Mouse (Mus musculus) brain, adult 2 months (tissue): ENCODE results near the gene Fras1.

Source experiments
- DNase-seq: peaks from one replicate; pipeline ENCODE4 v3.0.0; 2011; ENCODE audit warnings: low read depth, low spot score

The Fras1 gene

DNA sequence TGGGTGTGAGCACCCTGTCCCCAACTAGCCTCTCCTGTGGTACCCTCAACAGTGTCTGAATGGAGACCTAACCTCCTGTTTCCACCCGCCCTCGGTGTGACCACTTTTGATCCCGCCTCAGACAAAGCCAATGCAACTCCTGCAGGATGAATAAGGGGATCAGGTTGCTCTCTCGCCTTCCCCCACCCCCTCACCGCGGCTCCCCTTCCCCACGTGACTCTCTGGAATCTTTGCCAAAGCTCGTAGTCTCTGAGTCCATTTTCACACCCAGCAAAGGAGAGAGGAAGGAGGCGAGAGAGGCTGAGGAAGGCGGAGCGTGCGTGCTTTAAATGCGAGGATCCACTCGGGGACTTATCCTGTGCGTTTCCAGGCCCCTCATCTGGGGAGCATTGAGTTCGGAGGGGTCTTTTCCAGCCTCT, at the start of gene Fras1:
TSS of gene Fras1 (plus strand) at position 389 of the 419 bp plus-strand sequence.
- peak; percentile 72 for DNase-seq

DNA sequence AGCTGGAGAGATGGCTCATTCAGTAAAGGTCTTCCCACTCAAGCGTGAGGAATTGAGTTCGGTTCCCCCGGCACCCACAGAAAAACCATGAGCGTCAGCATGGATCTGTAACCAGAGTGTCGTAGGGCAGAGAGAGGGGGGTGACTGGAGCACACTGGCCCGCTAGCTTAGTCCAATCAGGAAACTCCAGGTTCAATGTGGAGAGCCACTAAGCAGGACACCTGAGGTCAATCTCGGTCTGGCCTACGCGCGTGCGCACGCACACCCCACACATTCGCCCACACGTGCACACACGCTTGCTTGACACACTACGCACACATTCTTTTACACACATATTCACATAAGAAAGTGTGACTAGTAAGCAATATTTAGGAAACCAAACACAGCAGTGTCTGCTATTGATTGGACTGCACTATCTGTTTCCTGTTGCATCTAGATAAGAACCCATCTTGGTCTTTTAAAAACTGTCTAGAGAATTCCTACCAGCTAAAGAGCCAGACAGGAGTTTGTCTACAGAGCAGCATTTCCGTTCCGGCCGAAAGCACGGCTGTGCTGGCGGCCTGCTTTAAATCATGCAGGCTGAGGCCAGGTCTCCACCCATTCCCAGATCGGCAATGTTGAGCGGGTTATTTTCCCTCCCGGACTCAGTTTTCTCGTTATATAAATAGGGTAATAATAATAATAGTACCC, 42.6 kb upstream of the Fras1 start:
- DNase-seq = peak; percentile 20

DNA sequence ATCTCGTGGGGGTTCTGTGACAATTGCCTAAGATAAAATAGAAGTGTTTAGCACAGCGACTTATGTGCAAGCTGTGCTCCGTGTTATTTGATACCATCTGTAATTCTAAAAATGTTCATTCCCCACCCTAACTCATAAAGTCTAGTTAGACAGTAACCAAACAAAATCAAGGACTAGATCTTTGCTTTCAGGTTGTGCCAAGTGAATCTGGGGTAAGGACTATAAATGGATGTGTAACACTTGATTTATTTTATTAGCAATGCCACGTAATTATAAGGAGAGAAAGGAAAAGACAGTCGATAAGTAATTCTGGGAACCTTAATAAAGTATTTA, 42.1 kb upstream of the Fras1 start:
- peak; percentile 12 for DNase-seq

DNA sequence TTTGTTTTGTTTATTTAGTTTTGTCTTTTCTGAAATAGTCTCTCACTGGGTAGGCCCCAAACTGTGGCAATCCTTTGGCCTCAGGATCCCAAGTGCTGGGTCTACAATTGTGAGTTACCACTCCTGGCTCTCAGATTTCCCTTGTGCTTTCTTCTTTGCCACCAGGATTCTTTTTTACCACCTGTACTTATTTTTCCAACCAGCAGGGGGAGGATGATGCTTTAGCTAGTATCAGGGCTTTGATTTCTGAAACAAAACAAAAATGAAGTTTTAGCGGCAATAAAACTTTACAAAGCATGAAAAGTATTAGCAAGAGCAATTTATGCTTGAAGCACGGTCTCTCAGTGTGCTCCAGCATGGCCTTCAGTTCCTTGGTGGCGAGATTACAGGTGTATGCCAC, 39.8 kb upstream of the Fras1 start:
- peak; percentile 48 for DNase-seq

DNA sequence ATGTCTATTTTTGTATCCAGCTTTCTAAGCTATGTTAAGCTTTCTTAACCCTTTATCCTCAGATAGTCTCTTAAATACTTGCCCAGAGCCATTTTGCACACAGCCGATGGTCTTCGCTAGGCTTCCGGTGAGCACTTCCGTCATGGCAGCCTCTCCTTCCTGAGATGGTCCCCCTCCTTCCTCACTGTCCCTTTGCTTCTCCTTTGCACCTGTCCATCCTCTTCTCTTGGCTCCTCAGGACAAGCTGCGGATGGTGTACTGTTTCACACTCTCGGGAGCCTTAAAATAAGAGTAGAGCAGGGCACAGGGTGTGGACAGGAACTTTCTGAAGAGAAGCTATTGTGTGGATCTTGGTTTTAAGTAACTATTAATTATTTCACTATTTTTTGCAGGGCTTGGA, 33.2 kb upstream of the Fras1 start:
- no peak for DNase-seq

DNA sequence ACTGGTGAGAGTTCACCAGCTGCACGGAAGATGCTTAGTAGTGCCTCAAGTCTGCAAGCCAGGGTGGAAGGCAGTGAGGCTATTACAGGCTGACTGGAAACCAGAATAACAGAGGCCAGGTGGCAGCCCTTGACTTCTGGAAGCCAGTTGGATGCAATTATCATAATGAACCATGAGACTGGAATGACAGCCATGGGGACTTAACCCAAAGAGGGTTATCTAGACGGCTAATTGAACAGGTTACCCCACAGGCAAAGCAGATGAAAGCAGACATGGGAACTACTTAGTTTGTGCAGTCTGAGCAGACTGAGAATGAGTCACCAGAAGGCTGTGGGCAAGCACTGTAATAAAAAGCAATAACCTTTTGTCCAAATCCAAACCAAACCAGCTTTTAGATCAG, 28.8 kb upstream of the Fras1 start:
- DNase-seq = peak; percentile 9

DNA sequence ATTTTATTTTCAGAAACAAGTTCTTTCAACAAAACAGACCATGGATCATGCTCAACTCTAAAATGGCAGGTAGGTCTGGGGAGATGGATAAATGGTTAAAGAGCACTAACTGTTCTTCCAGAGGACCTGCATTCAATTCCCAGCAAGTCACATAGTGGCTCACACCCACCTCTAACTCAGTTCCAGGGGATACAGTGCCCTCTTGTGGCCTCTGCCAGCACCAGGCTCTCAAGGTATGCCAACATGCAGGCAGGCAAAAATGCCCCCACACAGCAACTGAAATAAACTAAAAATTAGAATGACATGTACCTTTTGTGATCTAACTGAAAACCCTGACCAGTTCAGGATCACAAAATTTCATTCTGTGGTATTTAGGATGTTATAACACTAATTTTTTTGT, 21.8 kb upstream of the Fras1 start:
- peak; percentile 16 for DNase-seq

DNA sequence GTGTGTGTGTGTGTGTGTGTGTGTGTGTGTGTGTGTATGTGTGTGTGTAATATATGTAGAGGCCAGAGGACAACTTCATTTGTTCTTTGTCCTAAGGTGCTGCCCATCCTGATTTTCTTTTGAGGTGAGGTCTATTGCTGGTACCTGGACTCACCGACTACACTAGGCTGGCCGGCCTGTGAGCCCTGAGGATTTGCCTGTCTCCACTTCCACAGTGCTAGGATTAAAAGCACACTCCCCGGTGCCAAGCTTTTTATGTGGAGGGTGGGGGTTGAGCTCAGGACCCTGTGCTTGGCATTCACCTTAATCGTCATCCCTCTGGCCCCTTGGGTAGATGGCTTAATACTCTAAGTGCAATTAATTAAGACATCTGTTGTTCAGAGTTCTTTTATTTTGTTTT, 9.8 kb upstream of the Fras1 start:
- no peak for DNase-seq

DNA sequence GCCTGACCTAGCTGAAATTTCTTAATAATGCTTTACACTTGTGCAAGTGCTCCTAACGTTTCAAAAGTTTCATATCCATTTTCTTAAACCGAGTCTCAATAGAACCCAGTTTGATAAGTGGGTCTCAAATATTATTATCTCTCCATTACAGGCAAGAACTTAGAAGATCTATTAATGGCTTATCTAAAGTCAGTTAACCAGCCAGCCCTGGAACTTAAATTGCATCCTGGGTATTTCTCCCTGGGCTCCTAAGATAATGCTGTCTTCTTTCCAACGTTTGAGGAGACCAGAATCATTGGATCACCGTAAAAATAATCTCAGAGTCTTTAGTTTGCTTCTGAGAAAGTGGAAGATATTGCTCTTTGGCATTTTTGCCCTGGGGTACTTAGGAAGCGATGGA, 8.2 kb upstream of the Fras1 start:
- DNase-seq = no peak

DNA sequence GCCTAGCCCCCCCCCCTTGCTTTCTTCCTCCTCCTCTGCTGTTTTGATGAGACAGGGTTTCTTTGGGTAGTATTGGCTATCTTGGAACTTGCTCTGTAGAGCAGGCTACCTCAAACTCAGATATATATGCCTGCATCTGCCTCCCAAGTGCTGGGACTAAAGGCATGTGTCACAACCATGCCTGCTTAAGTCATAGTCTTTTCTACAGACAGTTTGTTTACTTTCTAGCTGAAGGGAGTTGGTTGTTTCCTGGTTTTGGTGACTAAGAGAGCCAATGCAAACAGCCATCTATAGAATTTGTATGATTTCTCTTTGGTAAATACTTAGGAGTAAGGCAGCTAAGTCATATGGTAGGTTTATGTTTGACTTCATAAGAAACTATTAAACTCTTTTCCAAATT, 6.5 kb upstream of the Fras1 start:
- DNase-seq = no peak

DNA sequence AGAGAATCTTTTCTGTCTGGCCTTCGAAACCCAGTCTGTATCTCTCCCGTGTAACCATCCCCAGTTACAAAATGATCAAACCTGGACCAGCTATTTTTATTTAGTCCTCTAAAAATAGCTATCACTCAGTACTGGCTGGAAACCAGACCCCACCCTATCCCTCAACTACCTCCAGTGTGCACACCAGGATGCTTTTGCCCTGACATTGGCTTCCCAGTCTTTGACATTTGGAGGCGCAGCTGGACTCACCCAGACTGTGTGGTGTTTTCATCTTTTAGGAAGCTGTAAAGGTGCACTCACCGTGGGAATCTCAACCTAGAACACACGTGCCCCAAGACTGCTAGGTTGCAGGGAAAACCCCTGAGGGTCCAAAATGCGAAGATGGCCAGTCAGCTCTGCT, 649 bp upstream of the Fras1 start:
- no peak for DNase-seq

DNA sequence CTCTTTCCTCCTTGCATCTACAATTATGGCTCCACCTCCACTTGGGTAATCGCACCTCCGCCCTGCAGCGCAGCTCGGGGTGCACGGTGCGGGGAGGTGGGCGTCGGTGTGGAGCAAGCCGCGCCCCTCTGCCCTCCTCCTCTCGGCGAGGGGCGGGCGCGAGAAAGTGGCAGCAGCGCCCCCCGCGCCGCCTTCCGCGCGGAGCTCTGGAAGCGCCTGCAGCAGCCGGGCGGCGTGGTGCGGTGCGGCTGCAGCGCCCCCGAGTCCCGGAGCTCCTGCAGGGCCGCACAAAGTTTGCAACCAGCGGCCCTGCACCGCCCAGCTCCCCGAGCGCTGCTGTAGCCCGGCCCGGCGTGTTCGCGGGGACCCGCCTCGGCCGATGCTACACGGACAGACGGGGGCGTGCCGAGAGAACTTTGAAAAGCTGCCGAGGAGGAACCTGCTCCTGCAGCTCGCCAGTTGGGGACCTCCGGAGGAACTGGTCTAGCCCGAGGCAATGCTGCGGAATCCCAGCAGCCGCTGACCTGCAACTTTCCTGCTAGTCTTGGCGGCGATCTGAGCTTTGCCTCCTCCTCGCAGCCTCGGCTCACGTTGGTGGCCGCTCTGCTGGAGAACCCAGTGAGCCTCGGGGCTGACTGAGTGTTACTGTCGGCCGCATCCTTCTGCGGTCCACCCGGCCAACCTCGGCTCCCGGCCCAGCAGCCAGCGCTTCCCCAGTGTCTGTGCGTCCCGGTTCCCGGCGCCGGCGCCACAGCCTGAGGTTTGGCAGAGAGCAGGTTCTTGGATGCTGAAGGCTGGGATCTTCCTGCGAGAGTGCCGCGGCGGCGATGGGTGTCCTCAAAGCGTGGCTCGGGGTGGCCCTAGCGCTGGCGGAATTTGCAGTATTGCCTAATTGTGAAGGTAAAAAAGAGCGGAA, 489 bp downstream of the Fras1 start:
- peak; percentile 78 for DNase-seq

DNA sequence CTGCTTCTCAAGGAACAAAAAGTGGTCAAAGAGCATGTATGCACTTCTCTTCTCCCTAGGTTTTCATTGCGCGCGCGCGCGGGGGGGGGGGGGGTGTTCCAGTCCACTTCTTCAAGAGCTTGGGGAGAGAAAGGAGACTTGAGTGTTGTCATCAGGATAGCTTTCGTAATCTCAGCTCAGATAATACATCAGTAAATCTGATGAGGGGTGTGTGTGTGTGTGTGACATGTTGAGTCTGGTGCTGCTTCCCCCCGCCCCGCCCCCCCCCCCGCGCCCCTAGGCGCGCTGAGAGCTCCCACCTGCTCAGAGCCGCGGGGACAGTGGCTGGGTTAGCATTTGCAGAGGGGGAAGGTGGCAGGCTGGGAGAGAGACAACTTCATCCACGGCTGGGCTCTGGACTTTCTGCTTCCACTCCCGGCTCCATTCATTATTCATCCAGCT, 1.7 kb downstream of the Fras1 start:
- peak; percentile 25 for DNase-seq

DNA sequence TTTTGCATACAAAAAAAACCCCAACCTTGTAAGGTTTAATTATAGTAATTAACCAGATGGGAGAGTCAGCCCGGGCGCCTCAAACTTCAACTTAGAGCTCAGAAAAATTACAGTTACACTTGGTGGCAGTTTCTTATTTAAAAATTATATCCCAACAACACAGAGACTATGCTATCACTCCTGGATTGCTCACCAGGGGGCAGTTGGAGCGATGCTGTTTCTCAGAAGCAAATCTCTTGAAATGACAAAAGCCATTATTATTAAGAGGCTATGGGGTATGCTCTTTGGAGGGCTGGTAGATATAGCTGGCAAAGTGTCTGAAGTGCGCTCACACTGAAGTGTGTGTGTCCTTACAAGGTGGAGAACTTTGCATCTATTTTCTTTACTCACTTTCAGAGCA, 2.5 kb downstream of the Fras1 start:
- peak; percentile 46 for DNase-seq

DNA sequence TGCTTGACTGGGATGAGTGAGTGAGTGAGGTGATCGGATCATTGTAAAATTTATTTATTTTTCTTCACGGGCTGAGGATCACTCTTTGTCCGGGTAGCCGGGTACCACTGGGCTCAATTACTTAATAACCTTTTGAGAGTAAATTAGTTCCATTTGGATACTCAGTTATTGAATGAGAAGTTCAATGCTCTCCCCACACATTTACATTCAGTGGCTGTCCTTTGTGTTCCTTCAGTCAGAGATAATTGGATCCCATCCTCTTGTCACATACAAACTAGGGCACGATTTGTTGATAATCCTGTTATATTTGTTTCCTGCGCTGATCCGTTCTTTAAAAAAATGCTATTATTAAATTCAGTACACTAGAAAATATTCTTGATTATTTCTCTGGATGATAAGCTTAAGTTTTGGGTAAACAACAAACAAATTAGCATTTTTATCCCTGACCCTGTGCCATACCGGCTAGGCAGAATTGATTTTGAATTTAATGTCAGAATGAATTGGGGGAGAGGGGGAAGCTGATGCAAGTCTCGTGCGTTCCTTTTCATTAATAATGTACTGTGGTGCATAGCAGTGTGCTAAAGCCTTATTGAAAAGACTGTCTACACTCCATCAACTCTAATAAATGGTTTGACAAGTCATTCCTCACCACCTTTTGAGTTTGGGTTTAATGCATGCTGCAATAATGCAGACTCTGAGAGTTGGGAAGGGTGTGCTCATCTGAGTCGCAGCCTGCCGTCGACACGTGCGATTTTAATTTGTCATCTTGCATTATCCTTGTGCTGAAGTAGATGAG, 12.6 kb downstream of the Fras1 start:
- no peak for DNase-seq

DNA sequence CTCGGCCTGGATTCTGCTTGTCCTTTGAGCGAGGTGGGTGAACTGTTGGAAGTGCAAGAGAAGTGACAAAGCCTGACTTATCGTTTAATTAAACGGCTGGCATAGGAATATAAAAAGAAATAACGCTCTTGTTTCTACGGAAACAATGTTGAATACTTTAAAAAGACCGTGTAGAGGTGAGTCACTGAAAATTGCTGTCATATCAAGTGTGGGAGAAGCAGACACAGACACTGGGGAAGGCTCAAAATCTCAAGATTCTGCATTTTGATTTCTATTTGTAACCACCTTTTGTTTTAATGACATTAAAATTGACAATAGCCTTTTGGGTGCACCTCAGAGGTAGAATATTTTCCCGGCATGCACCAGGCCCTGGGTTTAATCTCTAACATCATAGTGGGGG, 14.6 kb downstream of the Fras1 start:
- DNase-seq = peak; percentile 55

DNA sequence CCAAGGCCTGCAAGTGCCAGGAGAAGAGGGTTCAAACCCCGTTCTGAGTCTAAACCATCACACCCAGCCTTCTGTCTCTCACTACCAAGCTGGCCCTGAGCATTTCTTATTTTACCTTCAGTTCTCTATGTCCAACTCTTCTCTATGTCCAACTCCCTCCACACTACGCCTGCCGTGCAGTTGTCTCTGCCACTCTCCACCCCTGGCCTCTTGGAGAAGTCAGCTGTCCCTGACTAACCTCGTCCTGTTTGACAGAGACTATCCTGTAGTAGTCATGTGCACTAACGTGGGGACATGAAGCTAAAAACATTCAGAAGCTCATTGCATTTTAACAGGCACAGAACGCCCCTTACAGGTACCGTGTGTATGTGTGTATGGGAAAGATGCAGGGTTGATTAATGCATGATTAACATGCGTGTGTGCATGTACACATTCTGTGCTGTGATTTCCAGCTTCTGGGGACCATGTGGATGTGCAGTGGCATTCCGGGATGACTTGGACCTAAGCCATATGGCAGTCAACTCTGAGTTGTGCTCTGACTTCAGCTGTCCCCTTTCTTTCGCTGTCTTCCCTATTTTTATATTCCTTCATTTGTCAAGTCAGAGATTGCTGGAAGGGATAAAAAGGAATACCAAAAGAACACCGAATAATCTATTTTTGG, 16.3 kb downstream of the Fras1 start:
- DNase-seq = peak; percentile 26

DNA sequence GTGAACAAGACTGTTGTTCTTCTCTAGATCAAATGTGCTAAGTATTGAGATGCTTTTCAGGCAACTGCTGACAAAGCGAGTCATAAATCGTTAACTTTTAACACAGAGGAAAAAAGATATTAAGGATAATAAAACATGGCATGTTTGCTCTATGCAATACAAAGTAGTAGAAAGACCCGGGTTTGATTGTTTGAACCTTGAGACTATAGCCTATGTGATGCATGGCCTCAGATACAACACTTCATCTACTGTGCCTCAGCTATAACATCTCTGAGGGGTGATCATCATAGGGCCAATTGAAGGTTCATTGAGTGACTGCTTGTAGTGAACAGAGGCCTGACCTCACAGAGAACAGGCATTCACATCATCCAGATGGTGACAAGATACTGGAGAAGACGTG, 17.3 kb downstream of the Fras1 start:
- DNase-seq = no peak

DNA sequence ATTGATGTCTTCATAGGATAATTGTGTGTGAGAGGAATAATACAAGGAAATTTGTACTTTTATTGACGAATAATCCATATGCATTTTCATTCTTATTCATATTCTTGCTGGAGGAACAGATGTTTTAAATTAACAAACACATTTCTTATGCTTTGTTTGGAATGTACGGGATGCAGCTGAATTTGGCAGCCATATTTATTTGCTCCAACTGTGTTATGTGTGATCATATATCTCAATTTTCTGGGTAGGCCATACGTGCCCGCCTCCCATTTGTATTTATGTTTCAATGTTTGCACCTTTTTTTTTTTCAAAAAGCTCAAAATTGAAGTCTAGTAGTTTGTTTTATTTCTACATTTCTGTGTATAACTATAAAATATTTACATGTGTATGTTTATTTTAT, 21.2 kb downstream of the Fras1 start:
- DNase-seq = no peak

DNA sequence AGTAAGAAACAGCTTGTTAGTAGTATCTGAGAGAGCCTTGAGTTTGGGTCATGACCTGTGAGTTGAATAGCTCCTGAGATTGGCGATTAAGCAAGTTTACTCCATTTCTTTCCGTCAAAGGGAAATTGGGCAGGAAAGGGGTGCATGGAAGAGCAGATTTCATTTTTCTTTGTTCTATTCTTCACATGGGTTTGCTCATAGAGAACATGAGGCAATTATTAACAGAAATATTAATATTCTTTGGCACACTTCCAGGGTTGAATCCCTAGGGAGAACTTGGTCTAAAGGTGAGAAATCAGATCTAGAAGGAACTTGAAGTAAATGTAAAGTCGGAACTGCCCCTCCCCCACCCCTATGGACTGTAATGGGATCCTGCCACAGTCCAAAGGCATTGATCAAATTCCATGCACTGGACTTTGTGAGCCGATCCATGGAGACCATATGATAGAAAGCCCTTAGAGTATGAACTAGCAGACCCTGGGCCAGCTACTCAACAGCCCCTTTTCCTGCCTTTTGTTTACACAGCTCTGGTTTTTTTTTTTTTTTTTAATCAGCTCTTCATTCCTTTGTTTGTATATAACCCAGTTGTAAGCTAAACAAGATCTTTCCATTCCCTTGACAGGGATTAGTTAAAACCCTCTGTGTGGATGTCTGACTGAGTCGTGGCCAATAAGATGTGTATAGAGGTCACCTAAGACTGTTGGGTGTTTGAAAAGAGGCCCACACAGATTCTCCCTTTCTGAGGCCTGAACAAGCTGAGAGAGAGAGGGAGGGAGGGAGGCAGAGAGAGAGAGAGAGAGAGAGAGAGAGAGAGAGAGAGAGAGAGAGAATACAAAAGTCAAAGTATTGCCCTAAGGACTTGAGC, 22.3 kb downstream of the Fras1 start:
- no peak for DNase-seq

DNA sequence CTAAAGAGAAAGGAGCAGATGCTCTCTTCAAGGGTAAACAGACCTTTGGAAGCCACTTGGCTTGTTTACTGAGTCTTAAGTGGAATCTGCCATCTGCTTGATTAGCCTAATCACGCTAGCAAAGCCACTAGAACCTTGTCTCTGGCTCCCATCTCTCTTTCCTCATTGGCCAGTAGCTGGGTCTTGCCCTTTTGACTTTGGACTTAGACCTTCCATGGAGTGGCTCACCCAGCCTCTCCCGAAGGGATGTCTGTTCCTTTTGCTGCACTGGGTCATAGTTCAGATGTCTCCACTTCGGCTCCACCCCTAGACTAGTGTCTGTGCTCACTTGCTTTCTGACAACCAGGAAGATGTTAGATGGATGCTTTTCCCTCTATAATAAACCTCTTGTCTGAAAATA, 28.8 kb downstream of the Fras1 start:
- DNase-seq = no peak
